Mouse (Mus musculus) frontal cortex, postnatal 14 days (tissue): ENCODE measurements around the gene Tmem52.

ENCODE experiments used
- DNase-seq, 2 experiments: peaks; one replicate each; pipeline ENCODE4 v3.0.0; 2022; ENCODE audit warnings: low spot score in 2 of 2

Gene Tmem52

DNA sequence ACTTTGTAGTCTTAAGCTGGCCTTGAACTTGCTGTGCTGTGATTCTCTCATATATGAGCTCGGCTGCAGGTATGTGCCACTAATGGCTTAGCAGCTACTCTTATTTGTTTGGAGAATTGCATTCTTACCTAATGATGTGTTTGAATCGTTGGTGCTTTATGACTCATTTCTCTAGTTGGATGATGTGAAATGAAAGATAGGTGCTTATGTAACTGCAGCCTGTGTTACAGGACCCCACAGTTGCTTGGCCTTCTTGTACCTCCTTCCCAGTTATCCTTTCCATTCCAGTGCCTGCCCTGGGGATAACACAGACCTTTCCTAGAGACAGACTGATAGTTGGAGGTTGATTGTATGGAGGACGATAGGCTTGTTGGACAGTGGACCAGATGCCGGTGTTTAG is 39.7 kb downstream of the Tmem52 start:
- DNase-seq = no peak

DNA sequence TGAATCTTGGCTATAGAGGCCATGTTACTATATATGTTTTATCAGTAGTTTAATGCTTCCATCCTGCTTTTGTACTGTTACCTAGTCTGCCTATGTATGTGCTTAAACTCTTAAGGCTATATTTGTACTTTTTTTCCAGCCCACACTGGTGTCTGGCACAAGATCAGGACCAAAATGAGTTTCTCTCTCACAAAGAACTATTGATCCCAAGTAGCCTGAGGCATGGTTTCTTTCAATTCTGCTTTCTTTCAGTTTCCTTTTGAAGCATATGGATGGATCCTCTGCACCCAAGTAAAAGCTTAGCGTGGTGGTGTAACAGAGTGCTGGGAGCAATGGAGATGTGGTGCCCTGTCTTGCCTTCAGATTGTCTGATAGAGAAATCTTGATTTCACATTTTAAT is 42.1 kb downstream of the Tmem52 start:
- DNase-seq = no peak

DNA sequence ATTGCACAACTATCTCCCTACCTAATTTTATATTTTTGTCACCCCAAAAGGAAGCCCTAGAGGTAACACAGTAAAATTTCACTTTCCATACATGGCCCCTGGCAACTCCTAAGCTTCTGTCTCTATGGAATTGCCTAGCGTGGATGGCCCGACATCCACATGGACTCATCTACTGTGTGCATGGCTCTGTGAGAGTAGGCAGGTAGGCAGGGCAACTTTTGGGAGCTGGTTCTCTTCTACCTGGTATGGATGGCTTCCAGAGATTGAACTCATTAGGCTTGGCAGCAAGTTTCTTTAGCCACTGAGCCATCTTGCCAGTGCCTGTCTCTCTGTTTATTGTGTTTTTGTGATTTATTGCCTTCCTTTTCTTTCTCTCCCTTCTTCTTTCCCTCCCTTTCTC is 45.9 kb downstream of the Tmem52 start:
- DNase-seq = no peak

DNA sequence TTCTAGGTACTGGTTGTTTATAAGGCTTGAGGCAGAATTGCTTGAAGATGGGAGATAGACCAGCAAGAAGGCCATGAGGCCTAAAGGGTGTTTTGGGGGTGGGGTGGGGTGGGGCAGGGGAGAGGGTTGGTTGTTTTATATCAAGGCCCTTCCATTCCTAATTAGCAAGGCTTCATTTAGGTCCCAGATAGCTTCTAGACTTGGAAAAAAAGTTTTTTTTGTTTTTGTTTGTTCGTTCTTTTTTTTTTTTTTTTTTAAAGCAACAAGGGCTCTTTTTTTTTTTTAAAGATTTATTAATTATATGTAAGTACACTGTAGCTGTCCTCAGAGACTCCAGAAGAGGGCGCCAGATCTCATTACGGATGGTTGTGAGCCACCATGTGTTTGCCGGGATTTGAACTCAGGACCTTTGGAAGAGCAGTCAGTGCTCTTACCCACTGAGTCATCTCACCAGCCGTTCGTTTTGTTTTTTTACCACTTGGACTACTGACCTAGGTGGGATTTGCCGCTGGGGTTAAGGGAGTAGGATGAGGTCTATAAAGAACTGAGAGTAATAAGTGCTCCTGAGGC is 49.1 kb downstream of the Tmem52 start:
- no peak for DNase-seq
